20 mouse cellular contexts compared by ENCODE assay signal in the genomic region with DNA sequence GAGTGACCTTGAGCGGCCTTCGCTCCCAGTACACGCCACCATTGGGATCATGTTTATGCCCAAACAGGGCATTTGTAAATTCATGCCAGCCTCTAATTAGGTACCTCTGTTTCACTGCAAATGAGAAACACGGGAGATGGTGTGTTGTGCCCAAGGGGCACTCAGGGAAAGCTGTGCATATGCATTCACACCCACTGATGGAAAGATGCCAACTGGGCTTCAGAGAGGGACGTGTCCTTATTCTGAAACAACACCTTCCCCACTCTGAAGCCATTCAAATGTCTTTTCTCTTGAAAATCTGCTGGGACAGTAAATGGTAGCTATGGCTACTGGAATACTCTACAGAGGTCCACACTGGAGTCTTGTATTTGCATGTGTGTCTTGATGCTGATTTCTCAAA. TPM values are rescaled to one million over a fixed set of nuclear protein-coding genes. Genes with fewer than 3 reads are reported as not detected.
DNase-seq lines count a peak whose midpoint lies in the region; ATAC-seq and TF ChIP-seq lines count a peak whose summit lies in the region.
"Had no signal": no experiment of that assay in that cellular context is flagged by ENCODE, and none has a peak within 500 bp of the region (broad histone marks: within the 10 kb centered on the region; RNA-seq: fewer than 3 reads in every experiment).

No protein-coding gene starts in this region.

- no peaks in the 10 kb centered on the region for H3K36me3 ChIP-seq in forebrain, embryonic 16.5 days (ENCODE audit: control insufficient read depth, insufficient read depth)
- H3K36me3 ChIP-seq in forebrain, embryonic 12.5 days (replicated peaks): no peaks in the 10 kb centered on the region
- peaks cover 30% of the 10 kb centered on the region for H3K36me3 ChIP-seq in neural tube, embryonic 15.5 days
- H3K36me3 ChIP-seq: forebrain, embryonic 15.5 days had no signal

- no peak overlapping the region for H3K9ac ChIP-seq in forebrain, embryonic 16.5 days (replicated peaks; ENCODE audit: low read depth, low read length)
- no peak overlapping the region for H3K9ac ChIP-seq in forebrain, embryonic 12.5 days
- H3K9ac ChIP-seq in neural tube, embryonic 15.5 days (replicated peaks): no peak overlapping the region
- H3K9ac ChIP-seq: embryonic facial prominence, embryonic 13.5 days; embryonic facial prominence, embryonic 15.5 days; forebrain, embryonic 15.5 days had no signal

- H3K9me3 ChIP-seq in forebrain, embryonic 16.5 days (ENCODE audit: control insufficient read depth, low read length): no peaks in the 10 kb centered on the region
- H3K9me3 ChIP-seq in forebrain, embryonic 12.5 days: no peaks in the 10 kb centered on the region
- H3K9me3 ChIP-seq in neural tube, embryonic 15.5 days (replicated peaks): no peaks in the 10 kb centered on the region
- H3K9me3 ChIP-seq: embryonic facial prominence, embryonic 13.5 days; embryonic facial prominence, embryonic 15.5 days; forebrain, embryonic 15.5 days had no signal

- H3K27ac ChIP-seq in forebrain, embryonic 16.5 days (ENCODE audit: low read length): no peak overlapping the region
- H3K27ac ChIP-seq in forebrain, embryonic 12.5 days: no peak overlapping the region
- H3K27ac ChIP-seq in neural tube, embryonic 15.5 days (replicated peaks): no peak overlapping the region
- H3K27ac ChIP-seq: embryonic facial prominence, embryonic 13.5 days; embryonic facial prominence, embryonic 15.5 days; forebrain, embryonic 15.5 days had no signal

- 43% methylated on average over 5 of the region's 5 CpGs for WGBS in forebrain, embryonic 16.5 days
- 76% methylated on average over 5 of the region's 5 CpGs for WGBS in forebrain, embryonic 12.5 days
- 55% methylated on average over 5 of the region's 5 CpGs for WGBS in neural tube, embryonic 15.5 days

- peaks cover 6% of the 10 kb centered on the region for H3K4me1 ChIP-seq in forebrain, embryonic 16.5 days (replicated peaks; ENCODE audit: control insufficient read depth, insufficient read depth, low read length)
- H3K4me1 ChIP-seq in forebrain, embryonic 12.5 days: peaks cover 13% of the 10 kb centered on the region
- H3K4me1 ChIP-seq in neural tube, embryonic 15.5 days: peaks cover 6% of the 10 kb centered on the region

- no peak for TF ChIP-seq CTCF in brain, embryonic 14.5 days (IDR thresholded peaks at IDR 0.05; ENCODE audit: borderline replicate concordance, extremely low read depth, insufficient read depth, insufficient read length)

- peak; percentile 31; the same call in 1 of the 2 replicates for ATAC-seq in forebrain, embryonic 16.5 days
- no peak for ATAC-seq in forebrain, embryonic 12.5 days (ENCODE audit: low FRiP score)
- no peak for ATAC-seq in neural tube, embryonic 15.5 days (ENCODE audit: low FRiP score)
- ATAC-seq: forebrain, embryonic 15.5 days had no signal

- TF ChIP-seq POLR2A in brain, embryonic 14.5 days (IDR thresholded peaks at IDR 0.05; ENCODE audit: borderline replicate concordance, extremely low read depth, insufficient read depth, insufficient read length, poor library complexity, severe bottlenecking): no peak

- no peak overlapping the region for H3K4me3 ChIP-seq in forebrain, embryonic 16.5 days (replicated peaks; ENCODE audit: low read length)
- H3K4me3 ChIP-seq in forebrain, embryonic 12.5 days (replicated peaks): no peak overlapping the region
- no peak overlapping the region for H3K4me3 ChIP-seq in neural tube, embryonic 15.5 days (replicated peaks)
- H3K4me3 ChIP-seq: embryonic facial prominence, embryonic 13.5 days; embryonic facial prominence, embryonic 15.5 days; erythroblast, embryonic 14.5 days; forebrain, embryonic 15.5 days had no signal

- peak; percentile 32 for DNase-seq in brain, adult 2 months (ENCODE audit: low read depth, low spot score)
- DNase-seq in brain, embryonic 14.5 days (ENCODE audit: low read depth): peak; percentile 78
- DNase-seq: adrenal gland, adult 2 months; adrenal gland, postnatal 10 days; adrenal gland, postnatal 25 days; cerebellum, adult 11 months; cerebellum, adult 18-20 months; cerebellum, adult 8-10 months; cerebellum, adult 9-11 months; cerebellum, postnatal 14 days; cerebellum, postnatal 36 days; embryo, embryonic 11 days had no signal

- no peaks in the 10 kb centered on the region for H3K27me3 ChIP-seq in forebrain, embryonic 16.5 days (replicated peaks; ENCODE audit: control insufficient read depth, insufficient read depth, low read length)
- no peaks in the 10 kb centered on the region for H3K27me3 ChIP-seq in forebrain, embryonic 12.5 days
- no peaks in the 10 kb centered on the region for H3K27me3 ChIP-seq in neural tube, embryonic 15.5 days (replicated peaks)
- H3K27me3 ChIP-seq: embryonic facial prominence, embryonic 13.5 days; embryonic facial prominence, embryonic 15.5 days; forebrain, embryonic 15.5 days had no signal

- no peak overlapping the region for H3K4me2 ChIP-seq in forebrain, embryonic 16.5 days (ENCODE audit: low read length)
- H3K4me2 ChIP-seq in forebrain, embryonic 12.5 days: no peak overlapping the region
- H3K4me2 ChIP-seq in neural tube, embryonic 15.5 days: no peak overlapping the region
- H3K4me2 ChIP-seq: embryonic facial prominence, embryonic 13.5 days; embryonic facial prominence, embryonic 15.5 days; forebrain, embryonic 15.5 days had no signal

RNA-seq across cellular contexts. Expression of gene Ppfia4, which starts 14.5 kb away (rescaled TPM):
- 11.1 and 16.4 TPM in 2 replicates for polyA plus RNA-seq in forebrain, embryonic 16.5 days (2015; fragmentation: Nextera tagmentation; extraction: Ambion mirVana)
- 3.1 and 3.2 TPM in 2 replicates for polyA plus RNA-seq in forebrain, embryonic 12.5 days (2016; fragmentation: Nextera tagmentation; extraction: Ambion mirVana)
- polyA plus RNA-seq in brain, embryonic 14.5 days (2012; rRNA removed): 23.6 and 31.3 TPM in 2 replicates
- polyA plus RNA-seq in neural tube, embryonic 15.5 days (2015; fragmentation: Nextera tagmentation; extraction: Ambion mirVana): 29.1 and 31.6 TPM in 2 replicates

RNA-seq across cellular contexts. Expression of gene Myog, which starts 28.5 kb away (rescaled TPM):
- 0.32 TPM in 1 of 2 replicates, not detected in the other for polyA plus RNA-seq in forebrain, embryonic 16.5 days (2015; fragmentation: Nextera tagmentation; extraction: Ambion mirVana)
- polyA plus RNA-seq in forebrain, embryonic 12.5 days (2016; fragmentation: Nextera tagmentation; extraction: Ambion mirVana): 1.2 TPM in 1 of 2 replicates, not detected in the other
- 1.3 and 2.6 TPM in 2 replicates for polyA plus RNA-seq in brain, embryonic 14.5 days (2012; rRNA removed)
- polyA plus RNA-seq in neural tube, embryonic 15.5 days (2015; fragmentation: Nextera tagmentation; extraction: Ambion mirVana): 7.1 and 9.9 TPM in 2 replicates
- polyA plus RNA-seq: adrenal gland, adult 2 months; erythroblast, embryonic 14.5 days; forebrain, embryonic 11.5 days had no signal

RNA-seq across cellular contexts. Expression of gene Tmem183a, which starts 43.5 kb away (rescaled TPM):
- polyA plus RNA-seq in forebrain, embryonic 16.5 days (2015; fragmentation: Nextera tagmentation; extraction: Ambion mirVana): 150 and 151 TPM in 2 replicates
- polyA plus RNA-seq in forebrain, embryonic 12.5 days (2016; fragmentation: Nextera tagmentation; extraction: Ambion mirVana): 130 and 131 TPM in 2 replicates
- polyA plus RNA-seq in brain, embryonic 14.5 days (2012; rRNA removed): 111 and 116 TPM in 2 replicates
- polyA plus RNA-seq in neural tube, embryonic 15.5 days (2015; fragmentation: Nextera tagmentation; extraction: Ambion mirVana): 110 and 112 TPM in 2 replicates
